Mouse (Mus musculus) megakaryocyte, embryonic 14.5 days (primary cell): ENCODE results near the gene Eya4. TPM values are rescaled to one million over a fixed set of nuclear protein-coding genes. Genes with fewer than 3 reads are reported as not detected.

Experiments
- H3K27me3 ChIP-seq: replicated peaks from 2 replicates; pipeline ENCODE3; 2012; ENCODE audit warnings: inconsistent platforms
- H3K36me3 ChIP-seq: replicated peaks from 2 replicates; pipeline ENCODE3; 2012; ENCODE audit warnings: low read length, inconsistent platforms, mixed read lengths
- H3K4me1 ChIP-seq: 2 replicates; pipeline ENCODE4 v1.6.1; 2012; ENCODE audit warnings: inconsistent platforms
- H3K4me3 ChIP-seq: replicated peaks from 2 replicates; pipeline ENCODE3; 2012; ENCODE audit warnings: moderate library complexity, mild to moderate bottlenecking, inconsistent platforms
- H3K9me3 ChIP-seq: 2 replicates; pipeline ENCODE4 v1.6.1; 2012; ENCODE audit warnings: inconsistent platforms
- FLI1 ChIP-seq: IDR thresholded peaks from 2 replicates; pipeline ENCODE4 v1.6.1; 2012; ENCODE audit warnings: low read length, inconsistent platforms, mixed read lengths
- GATA1 ChIP-seq: IDR thresholded peaks from 3 replicates; pipeline ENCODE4 v1.6.1; 2012; ENCODE audit warnings: mixed read lengths, low read length, inconsistent platforms, borderline replicate concordance
- polyA plus RNA-seq: library from polyadenylated mRNA; stranded (reverse); fragments of >175 nt; gene quantifications from 2 replicates; pipeline ENCODE4 v1.2.3, GENCODE M21; 2012; ENCODE audit warnings: low replicate concordance; ENCODE audit not compliant: insufficient read depth

Eya4 gene
- polyA plus RNA-seq, 1 experiment: not detected

GRCm38 (mm10) chr10:23235405-23235804 is 115.2 kb downstream of the Eya4 start:
- Histone ChIP-seq H3K4me3 (no peak overlapping the region), H3K36me3 (no peaks in the 10 kb centered on the region), H3K9me3 (no peaks in the 10 kb centered on the region), H3K4me1 (no peaks in the 10 kb centered on the region), H3K27me3 (no peaks in the 10 kb centered on the region)
- TF ChIP-seq FLI1 (no peak), GATA1 (no peak)

DNA sequence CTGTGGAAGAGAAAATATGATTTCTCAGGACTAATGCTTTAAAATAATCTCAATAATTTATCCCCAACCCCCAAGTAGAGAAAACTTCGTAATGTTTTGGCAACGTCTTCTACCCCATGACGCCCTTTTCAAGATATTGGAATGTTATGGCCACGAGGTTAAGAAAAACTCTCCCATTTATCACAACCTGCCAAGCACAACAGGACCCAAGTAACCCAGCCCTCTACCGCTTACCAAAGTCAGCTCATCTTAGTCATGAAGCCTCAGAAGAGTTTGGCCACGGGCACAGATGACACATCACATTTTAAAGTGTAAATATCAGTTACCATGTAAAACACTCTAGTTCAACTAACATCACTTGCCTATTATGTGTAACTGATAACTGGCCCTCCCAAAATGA is 117.2 kb downstream of the Eya4 start:
- Histone ChIP-seq H3K27me3 (no peaks in the 10 kb centered on the region), H3K4me3 (no peak overlapping the region), H3K4me1 (no peaks in the 10 kb centered on the region), H3K9me3 (no peaks in the 10 kb centered on the region), H3K36me3 (no peaks in the 10 kb centered on the region)
- no peak for TF ChIP-seq GATA1
- no peak for TF ChIP-seq FLI1

DNA sequence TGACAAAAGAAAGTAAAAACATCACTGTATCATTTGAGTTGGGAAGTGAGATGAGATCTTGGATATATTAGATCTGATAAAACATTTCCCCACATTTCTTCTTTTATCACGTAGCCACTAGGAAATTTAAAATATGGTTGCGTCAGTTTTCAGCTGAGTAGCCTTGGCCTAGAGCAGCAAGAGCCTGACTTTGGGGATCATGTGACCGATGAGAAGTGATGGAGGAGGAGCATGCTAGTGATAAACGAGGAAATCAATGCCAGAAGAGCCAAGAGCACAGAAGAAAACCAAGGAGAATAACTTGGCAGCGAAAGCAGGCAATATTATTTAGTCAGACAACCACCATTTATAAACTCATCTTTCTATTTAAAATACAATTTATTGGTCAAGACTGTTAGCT is 119.7 kb downstream of the Eya4 start:
- no peaks in the 10 kb centered on the region for H3K4me1 ChIP-seq
- no peak for TF ChIP-seq GATA1
- TF ChIP-seq FLI1: no peak
- H3K4me3 ChIP-seq: no peak overlapping the region
- H3K9me3 ChIP-seq: no peaks in the 10 kb centered on the region
- H3K27me3 ChIP-seq: no peaks in the 10 kb centered on the region
- H3K36me3 ChIP-seq: no peaks in the 10 kb centered on the region

DNA sequence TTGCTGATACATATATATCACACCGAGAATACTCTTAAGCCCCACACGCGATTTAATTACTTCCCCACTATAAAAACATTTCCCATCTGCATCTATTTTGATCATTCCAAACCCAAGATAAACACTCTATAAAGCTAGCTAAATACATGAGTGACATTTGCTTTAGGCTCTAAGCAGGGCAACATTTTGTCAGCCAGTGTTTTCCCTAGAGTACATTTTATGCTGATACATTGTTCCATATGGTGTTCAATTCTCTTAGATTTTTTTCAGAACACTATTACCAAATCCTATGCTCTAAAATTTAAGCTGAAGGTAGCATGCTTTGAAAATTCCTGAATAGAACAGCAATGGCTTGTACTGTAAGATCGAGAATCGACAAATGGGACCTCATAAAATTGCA is 127.2 kb downstream of the Eya4 start:
- Histone ChIP-seq H3K36me3 (no peaks in the 10 kb centered on the region), H3K27me3 (no peaks in the 10 kb centered on the region), H3K9me3 (no peaks in the 10 kb centered on the region), H3K4me3 (no peak overlapping the region), H3K4me1 (no peaks in the 10 kb centered on the region)
- TF ChIP-seq FLI1: no peak
- no peak for TF ChIP-seq GATA1

DNA sequence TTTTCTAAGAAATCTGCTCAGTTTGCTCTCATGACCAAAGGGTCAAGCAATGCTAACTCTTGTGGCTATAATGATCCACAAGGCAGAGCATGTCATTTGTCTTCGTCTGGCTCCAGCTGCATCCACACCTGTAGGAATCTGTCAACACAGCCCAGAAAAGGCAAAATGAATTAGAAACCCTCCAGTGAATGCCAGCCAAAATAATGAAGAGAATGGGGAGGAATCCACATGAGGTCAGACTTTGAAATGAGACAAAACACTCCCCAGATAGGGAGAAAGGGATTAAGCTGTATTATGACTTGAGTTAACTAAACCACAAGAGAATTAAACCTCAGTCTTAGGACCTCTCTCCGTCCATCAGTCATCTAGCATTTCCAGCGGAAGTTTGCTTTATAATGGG is 130.2 kb downstream of the Eya4 start:
- 0 out of 2 replicates have a peak, but pooled peaks cover 4% of the 10 kb centered on the region for H3K9me3 ChIP-seq
- no peak for TF ChIP-seq GATA1
- TF ChIP-seq FLI1: no peak
- no peaks in the 10 kb centered on the region for H3K4me1 ChIP-seq
- H3K4me3 ChIP-seq: no peak overlapping the region
- H3K27me3 ChIP-seq: no peaks in the 10 kb centered on the region
- H3K36me3 ChIP-seq: no peaks in the 10 kb centered on the region

- Histone ChIP-seq H3K4me3 (no peak overlapping the region), H3K27me3 (no peaks in the 10 kb centered on the region), H3K36me3 (no peaks in the 10 kb centered on the region), H3K4me1 (no peaks in the 10 kb centered on the region), H3K9me3 (peaks cover 4% of the 10 kb centered on the region; the same call in 1 of the 2 replicates)
- no peak for TF ChIP-seq FLI1
These were observed 133.8 kb downstream of the Eya4 start for GRCm38 (mm10) chr10:23216815-23217214.

GRCm38 (mm10) chr10:23211381-23211780 is 139.2 kb downstream of the Eya4 start:
- no peak for TF ChIP-seq GATA1
- TF ChIP-seq FLI1: no peak
- Histone ChIP-seq H3K36me3 (no peaks in the 10 kb centered on the region), H3K4me3 (no peak overlapping the region), H3K27me3 (no peaks in the 10 kb centered on the region), H3K9me3 (no peaks in the 10 kb centered on the region; the same call in 1 of the 2 replicates), H3K4me1 (no peaks in the 10 kb centered on the region)

DNA sequence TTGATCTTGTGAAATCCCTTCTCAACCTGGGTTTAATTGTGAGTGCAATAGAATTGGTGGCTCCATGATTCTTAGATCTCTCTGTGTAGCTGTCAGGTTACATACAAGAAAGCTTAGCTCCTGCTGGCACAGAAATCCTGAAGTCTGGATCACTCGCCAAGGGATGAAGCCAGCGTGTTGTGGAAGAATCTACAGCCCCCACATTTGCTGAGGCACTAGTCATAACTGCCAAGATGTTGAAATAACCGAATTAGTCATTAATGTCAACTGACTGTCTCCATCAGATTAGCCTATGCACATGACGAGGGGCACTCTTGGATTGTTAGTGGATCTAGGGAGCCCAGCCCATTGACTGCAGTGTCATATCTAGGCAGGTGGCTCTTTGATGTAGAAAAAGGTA is 146.7 kb downstream of the Eya4 start:
- Histone ChIP-seq H3K27me3 (no peaks in the 10 kb centered on the region), H3K36me3 (no peaks in the 10 kb centered on the region), H3K9me3 (peaks cover 19% of the 10 kb centered on the region; the same call in 1 of the 2 replicates), H3K4me1 (no peaks in the 10 kb centered on the region), H3K4me3 (no peak overlapping the region)
- no peak for TF ChIP-seq FLI1
- no peak for TF ChIP-seq GATA1

DNA sequence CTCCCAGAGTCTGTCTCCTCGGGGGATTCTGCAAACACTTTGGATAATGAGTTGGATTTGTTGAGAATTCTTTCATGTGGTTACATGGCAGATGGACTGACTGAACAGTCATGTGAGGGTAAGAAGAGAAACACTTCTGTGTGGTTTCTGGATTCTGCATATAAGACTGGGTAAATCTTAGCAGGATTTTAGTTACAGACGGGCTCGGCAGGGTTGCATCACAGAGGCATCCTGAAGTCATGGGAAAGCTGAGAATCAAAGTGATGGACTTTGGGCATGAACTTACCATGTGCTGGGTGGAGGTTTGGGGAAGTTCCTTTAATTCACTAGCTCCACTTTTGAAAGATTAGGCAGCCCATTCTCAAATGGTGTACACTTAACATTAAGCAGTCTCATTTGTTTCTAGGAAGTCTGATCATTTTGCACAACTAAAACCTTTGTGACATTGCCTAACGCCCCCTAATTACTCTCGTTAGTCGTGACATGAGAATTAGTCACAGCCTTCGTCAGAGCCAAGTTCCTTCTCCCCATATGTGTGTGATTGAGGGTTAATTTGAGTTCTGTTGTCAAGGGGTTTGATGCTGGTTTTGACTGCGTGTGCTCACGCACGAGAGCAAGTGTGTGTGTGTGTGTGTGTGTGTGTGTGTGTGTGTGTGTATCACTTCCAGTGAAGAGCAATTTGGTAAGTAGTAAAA is 147.3 kb downstream of the Eya4 start:
- Histone ChIP-seq H3K36me3 (no peaks in the 10 kb centered on the region), H3K9me3 (peaks cover 21% of the 10 kb centered on the region; the same call in 1 of the 2 replicates), H3K27me3 (no peaks in the 10 kb centered on the region), H3K4me3 (no peak overlapping the region), H3K4me1 (no peaks in the 10 kb centered on the region)
- TF ChIP-seq FLI1 (no peak), GATA1 (no peak)

DNA sequence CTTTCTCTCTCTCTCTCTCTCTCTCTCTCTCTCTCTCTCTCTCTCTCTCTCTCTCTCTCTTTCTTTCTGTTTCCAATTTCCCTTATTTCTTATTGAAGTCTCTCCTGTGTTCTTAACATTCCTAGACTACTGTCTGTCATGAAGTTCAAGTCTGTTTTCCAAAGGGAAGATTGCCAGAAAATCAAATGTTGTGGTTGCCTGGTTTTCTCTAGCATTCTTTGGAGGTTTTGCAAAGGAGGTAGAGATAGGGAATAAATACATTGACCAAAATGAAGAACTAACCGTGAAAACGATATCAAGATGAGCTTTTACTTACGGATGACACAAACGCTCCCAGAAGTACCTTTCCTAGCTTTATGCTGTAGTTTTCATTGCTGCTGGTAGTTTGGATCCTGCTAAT is 148.0 kb downstream of the Eya4 start:
- Histone ChIP-seq H3K4me1 (no peaks in the 10 kb centered on the region), H3K4me3 (no peak overlapping the region), H3K36me3 (no peaks in the 10 kb centered on the region), H3K9me3 (peaks cover 23% of the 10 kb centered on the region; the same call in 1 of the 2 replicates), H3K27me3 (no peaks in the 10 kb centered on the region)
- TF ChIP-seq FLI1 (no peak), GATA1 (no peak)

DNA sequence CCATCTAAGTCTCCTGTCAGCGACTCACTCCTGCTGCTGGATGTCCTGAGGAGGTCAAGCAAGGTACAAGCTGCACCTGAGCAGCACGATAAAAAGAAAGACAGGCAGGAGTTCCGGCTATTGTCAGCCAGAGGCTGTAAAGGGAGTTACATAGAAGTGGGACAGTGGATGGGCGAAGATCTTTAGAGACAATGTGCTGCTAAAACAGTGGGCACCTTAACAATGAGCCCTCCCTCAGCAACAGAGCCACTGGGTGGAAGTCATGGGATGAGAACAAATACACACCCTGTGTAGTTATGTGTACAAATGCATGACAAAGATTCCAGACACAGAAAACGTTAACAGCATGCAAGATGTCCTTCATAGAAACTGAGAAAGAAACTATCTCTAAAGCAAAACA is 152.3 kb downstream of the Eya4 start:
- Histone ChIP-seq H3K36me3 (no peaks in the 10 kb centered on the region), H3K27me3 (no peaks in the 10 kb centered on the region), H3K4me1 (no peaks in the 10 kb centered on the region), H3K4me3 (no peak overlapping the region), H3K9me3 (peaks cover 17% of the 10 kb centered on the region)
- no peak for TF ChIP-seq FLI1
- TF ChIP-seq GATA1: no peak
